Mouse (Mus musculus): ENCODE data around the gene Lmntd1. TPM values are rescaled to one million over a fixed set of nuclear protein-coding genes. Genes with fewer than 3 reads are reported as not detected.

Lmntd1 gene
- polyA plus RNA-seq, 1 experiment = not detected

DNA sequence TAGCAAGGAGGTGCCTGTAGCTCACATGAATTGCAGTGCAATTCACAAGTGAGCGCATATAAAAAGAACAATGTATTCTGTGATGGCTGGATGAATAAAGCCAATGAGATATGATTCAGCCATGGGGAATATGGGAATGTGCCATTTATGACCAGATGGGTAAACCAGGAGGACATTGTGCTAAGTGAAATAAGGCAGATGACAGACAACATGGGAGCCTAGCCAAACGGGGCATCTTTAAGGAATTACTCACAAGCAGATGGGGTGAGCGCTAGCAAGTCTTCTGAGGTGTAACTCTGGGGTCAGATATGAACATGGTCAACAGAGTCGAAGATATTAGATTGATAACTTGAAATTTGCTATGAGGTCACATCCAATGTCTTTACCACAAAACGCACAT, 48.5 kb downstream of the Lmntd1 start:
- Histone ChIP-seq H3K27me3 (ENCODE audit: control insufficient read depth, insufficient read depth, low read length, poor library complexity, severe bottlenecking) (no peaks in the 10 kb centered on the region), H3K4me3 (ENCODE audit: low read depth, low read length) (no peak overlapping the region), H3K4me1 (ENCODE audit: control insufficient read depth, insufficient read depth, low read length) (no peaks in the 10 kb centered on the region), H3K36me3 (ENCODE audit: control insufficient read depth, insufficient read depth, low read length, poor library complexity, severe bottlenecking) (no peaks in the 10 kb centered on the region), H3K27ac (ENCODE audit: insufficient read depth, low read length) (no peak overlapping the region), H3K9me3 (replicated peaks; ENCODE audit: control insufficient read depth, insufficient read depth, low read length, poor library complexity, severe bottlenecking) (no peaks in the 10 kb centered on the region), H3K9ac (ENCODE audit: low read depth, poor library complexity, severe bottlenecking) (no peak overlapping the region)
- TF ChIP-seq CTCF (IDR thresholded peaks at IDR 0.05; ENCODE audit: low read depth, low read length) = no peak
- no peak for TF ChIP-seq EP300 (IDR thresholded peaks at IDR 0.05; ENCODE audit: insufficient read depth, low read depth, low read length)
- TF ChIP-seq POLR2A (IDR thresholded peaks at IDR 0.05; ENCODE audit: insufficient read depth, low read length) = no peak

- H3K27me3 ChIP-seq (ENCODE audit: control insufficient read depth, insufficient read depth, low read length, poor library complexity, severe bottlenecking) = no peaks in the 10 kb centered on the region
- TF ChIP-seq CTCF (IDR thresholded peaks at IDR 0.05; ENCODE audit: low read depth, low read length) (no peak), POLR2A (IDR thresholded peaks at IDR 0.05; ENCODE audit: insufficient read depth, low read length) (no peak), EP300 (IDR thresholded peaks at IDR 0.05; ENCODE audit: insufficient read depth, low read depth, low read length) (no peak)
- H3K36me3 ChIP-seq (ENCODE audit: control insufficient read depth, insufficient read depth, low read length, poor library complexity, severe bottlenecking) = no peaks in the 10 kb centered on the region
- H3K9me3 ChIP-seq (replicated peaks; ENCODE audit: control insufficient read depth, insufficient read depth, low read length, poor library complexity, severe bottlenecking) = no peaks in the 10 kb centered on the region
- no peak overlapping the region for H3K4me3 ChIP-seq (ENCODE audit: low read depth, low read length)
- no peak overlapping the region for H3K27ac ChIP-seq (ENCODE audit: insufficient read depth, low read length)
- no peak overlapping the region for H3K9ac ChIP-seq (ENCODE audit: low read depth, poor library complexity, severe bottlenecking)
- no peaks in the 10 kb centered on the region for H3K4me1 ChIP-seq (ENCODE audit: control insufficient read depth, insufficient read depth, low read length)
Observed at GRCm38 (mm10) chr6:145564671-145565070, 49.4 kb downstream of the Lmntd1 start.

DNA sequence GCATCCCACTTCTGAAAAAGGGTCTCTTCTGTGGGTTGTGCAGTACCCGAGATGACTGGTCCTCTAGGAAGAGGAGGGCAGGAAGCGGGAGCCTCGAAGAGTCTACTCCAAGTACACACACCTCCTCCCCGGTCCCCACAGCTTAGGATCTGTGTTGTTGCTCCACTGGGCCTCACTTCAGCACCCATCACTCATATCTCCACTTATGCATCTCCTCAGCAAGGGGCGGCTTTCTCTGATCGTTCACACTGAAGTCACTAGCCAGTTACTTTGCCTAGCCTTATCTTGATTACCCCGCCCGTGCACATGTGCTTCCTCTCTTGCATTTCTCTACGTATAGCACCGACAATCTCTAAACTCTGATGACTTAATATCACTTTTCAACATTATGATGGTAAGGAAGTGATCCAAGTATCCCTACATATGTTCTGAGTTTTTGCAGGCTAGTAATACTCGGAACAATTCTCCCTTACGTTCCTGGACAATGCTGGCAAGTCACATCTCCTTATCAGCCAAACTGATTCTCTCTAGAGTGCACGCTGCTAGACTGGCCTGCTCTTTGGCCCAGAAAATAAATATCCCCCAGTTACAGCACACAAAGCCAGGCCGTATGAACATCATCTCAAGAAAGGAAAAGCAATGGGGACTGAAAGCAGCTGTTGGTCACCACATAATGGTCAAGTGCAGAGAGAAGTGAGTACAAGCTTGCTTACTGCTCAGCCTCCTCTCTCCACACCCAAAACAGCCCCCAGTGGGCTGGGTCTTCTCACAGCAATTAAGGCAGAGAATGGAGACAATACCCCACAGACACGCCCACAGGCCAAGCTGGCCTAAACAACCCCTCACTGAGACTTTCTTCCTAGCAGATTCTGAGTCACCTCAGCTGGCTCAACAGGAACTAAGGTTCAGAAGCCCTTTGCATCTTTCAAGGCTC, 56.8 kb downstream of the Lmntd1 start:
- TF ChIP-seq EP300 (IDR thresholded peaks at IDR 0.05; ENCODE audit: insufficient read depth, low read depth, low read length) = no peak
- TF ChIP-seq POLR2A (IDR thresholded peaks at IDR 0.05; ENCODE audit: insufficient read depth, low read length) = no peak
- TF ChIP-seq CTCF (IDR thresholded peaks at IDR 0.05; ENCODE audit: low read depth, low read length) = no peak
- Histone ChIP-seq H3K9me3 (replicated peaks; ENCODE audit: control insufficient read depth, insufficient read depth, low read length, poor library complexity, severe bottlenecking) (no peaks in the 10 kb centered on the region), H3K27ac (ENCODE audit: insufficient read depth, low read length) (no peak overlapping the region), H3K4me1 (ENCODE audit: control insufficient read depth, insufficient read depth, low read length) (no peaks in the 10 kb centered on the region), H3K4me3 (ENCODE audit: low read depth, low read length) (no peak overlapping the region), H3K36me3 (ENCODE audit: control insufficient read depth, insufficient read depth, low read length, poor library complexity, severe bottlenecking) (no peaks in the 10 kb centered on the region), H3K9ac (ENCODE audit: low read depth, poor library complexity, severe bottlenecking) (no peak overlapping the region), H3K27me3 (ENCODE audit: control insufficient read depth, insufficient read depth, low read length, poor library complexity, severe bottlenecking) (no peaks in the 10 kb centered on the region)

GRCm38 (mm10) chr6:145553226-145553625, 60.9 kb downstream of the Lmntd1 start:
- no peak for TF ChIP-seq CTCF (IDR thresholded peaks at IDR 0.05; ENCODE audit: low read depth, low read length)
- no peak for TF ChIP-seq POLR2A (IDR thresholded peaks at IDR 0.05; ENCODE audit: insufficient read depth, low read length)
- TF ChIP-seq EP300 (IDR thresholded peaks at IDR 0.05; ENCODE audit: insufficient read depth, low read depth, low read length) = no peak
- H3K36me3 ChIP-seq (ENCODE audit: control insufficient read depth, insufficient read depth, low read length, poor library complexity, severe bottlenecking) = no peaks in the 10 kb centered on the region
- H3K9me3 ChIP-seq (replicated peaks; ENCODE audit: control insufficient read depth, insufficient read depth, low read length, poor library complexity, severe bottlenecking) = no peaks in the 10 kb centered on the region
- no peak overlapping the region for H3K9ac ChIP-seq (ENCODE audit: low read depth, poor library complexity, severe bottlenecking)
- no peak overlapping the region for H3K4me3 ChIP-seq (ENCODE audit: low read depth, low read length)
- H3K27me3 ChIP-seq (ENCODE audit: control insufficient read depth, insufficient read depth, low read length, poor library complexity, severe bottlenecking) = no peaks in the 10 kb centered on the region
- no peaks in the 10 kb centered on the region for H3K4me1 ChIP-seq (ENCODE audit: control insufficient read depth, insufficient read depth, low read length)
- H3K27ac ChIP-seq (ENCODE audit: insufficient read depth, low read length) = no peak overlapping the region

- Histone ChIP-seq H3K4me3 (ENCODE audit: low read depth, low read length) (no peak overlapping the region), H3K36me3 (ENCODE audit: control insufficient read depth, insufficient read depth, low read length, poor library complexity, severe bottlenecking) (no peaks in the 10 kb centered on the region), H3K9ac (ENCODE audit: low read depth, poor library complexity, severe bottlenecking) (no peak overlapping the region), H3K4me1 (ENCODE audit: control insufficient read depth, insufficient read depth, low read length) (no peaks in the 10 kb centered on the region), H3K27me3 (ENCODE audit: control insufficient read depth, insufficient read depth, low read length, poor library complexity, severe bottlenecking) (no peaks in the 10 kb centered on the region), H3K27ac (ENCODE audit: insufficient read depth, low read length) (no peak overlapping the region), H3K9me3 (replicated peaks; ENCODE audit: control insufficient read depth, insufficient read depth, low read length, poor library complexity, severe bottlenecking) (no peaks in the 10 kb centered on the region)
- TF ChIP-seq EP300 (IDR thresholded peaks at IDR 0.05; ENCODE audit: insufficient read depth, low read depth, low read length) = no peak
Observed at GRCm38 (mm10) chr6:145552817-145553216, 61.3 kb downstream of the Lmntd1 start.

GRCm38 (mm10) chr6:145550993-145551392, 63.1 kb downstream of the Lmntd1 start:
- Histone ChIP-seq H3K4me3 (ENCODE audit: low read depth, low read length) (no peak overlapping the region), H3K27me3 (ENCODE audit: control insufficient read depth, insufficient read depth, low read length, poor library complexity, severe bottlenecking) (no peaks in the 10 kb centered on the region), H3K4me1 (ENCODE audit: control insufficient read depth, insufficient read depth, low read length) (no peaks in the 10 kb centered on the region), H3K27ac (ENCODE audit: insufficient read depth, low read length) (no peak overlapping the region), H3K36me3 (ENCODE audit: control insufficient read depth, insufficient read depth, low read length, poor library complexity, severe bottlenecking) (no peaks in the 10 kb centered on the region), H3K9me3 (replicated peaks; ENCODE audit: control insufficient read depth, insufficient read depth, low read length, poor library complexity, severe bottlenecking) (no peaks in the 10 kb centered on the region), H3K9ac (ENCODE audit: low read depth, poor library complexity, severe bottlenecking) (no peak overlapping the region)
- TF ChIP-seq EP300 (IDR thresholded peaks at IDR 0.05; ENCODE audit: insufficient read depth, low read depth, low read length) = no peak
- no peak for TF ChIP-seq POLR2A (IDR thresholded peaks at IDR 0.05; ENCODE audit: insufficient read depth, low read length)
- no peak for TF ChIP-seq CTCF (IDR thresholded peaks at IDR 0.05; ENCODE audit: low read depth, low read length)

Measured in ES-Bruce4 (cell line).